Mouse (Mus musculus) kidney, postnatal 10 days (tissue): ENCODE results near the gene Erlin1.

ENCODE experiments used
- DNase-seq: peaks from one replicate; pipeline ENCODE4 v3.0.0; 2021; ENCODE audit warnings: mixed read lengths

The Erlin1 gene

DNA sequence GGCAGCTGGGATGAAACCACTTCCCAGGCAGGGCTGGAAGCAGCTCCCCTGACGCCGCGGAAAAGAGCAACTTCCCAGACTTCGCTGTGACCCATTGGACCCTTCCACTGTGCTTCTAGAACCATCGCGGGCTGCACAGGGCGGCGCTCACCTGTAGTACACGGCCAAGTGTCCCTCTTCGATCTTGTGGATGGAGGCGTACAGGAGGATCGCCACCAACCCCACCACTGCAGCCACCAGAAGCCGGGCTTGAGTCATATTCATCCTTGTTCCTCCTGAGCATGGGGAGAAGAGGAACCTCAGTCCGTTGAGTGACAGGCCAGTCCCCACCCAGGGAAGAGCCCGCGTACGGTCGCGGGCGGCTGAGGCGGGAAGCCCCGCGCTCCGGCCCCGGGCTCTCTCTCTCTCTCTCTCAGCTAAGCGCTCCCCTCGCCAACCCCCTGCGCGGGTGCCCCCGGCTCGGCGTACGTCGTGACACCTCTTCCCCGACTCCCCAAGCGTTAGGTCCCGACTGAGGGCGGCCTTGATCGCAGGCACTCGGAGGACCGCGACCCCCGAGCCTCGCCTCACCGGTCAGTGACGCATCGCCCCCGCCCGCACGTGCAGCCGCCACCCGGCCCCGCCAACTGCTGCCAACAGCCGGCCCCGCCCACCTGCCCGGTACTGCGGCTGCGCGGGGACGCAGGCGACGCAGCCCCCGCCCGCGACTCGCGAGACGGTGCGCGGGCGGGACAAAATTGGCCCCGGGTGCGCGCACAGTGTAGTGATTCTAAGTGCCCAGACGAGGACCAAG lies at the start of gene Erlin1:
TSS of gene Erlin1 (minus strand) at position 665 of the 793 bp plus-strand sequence.
- peak; percentile 96 for DNase-seq

DNA sequence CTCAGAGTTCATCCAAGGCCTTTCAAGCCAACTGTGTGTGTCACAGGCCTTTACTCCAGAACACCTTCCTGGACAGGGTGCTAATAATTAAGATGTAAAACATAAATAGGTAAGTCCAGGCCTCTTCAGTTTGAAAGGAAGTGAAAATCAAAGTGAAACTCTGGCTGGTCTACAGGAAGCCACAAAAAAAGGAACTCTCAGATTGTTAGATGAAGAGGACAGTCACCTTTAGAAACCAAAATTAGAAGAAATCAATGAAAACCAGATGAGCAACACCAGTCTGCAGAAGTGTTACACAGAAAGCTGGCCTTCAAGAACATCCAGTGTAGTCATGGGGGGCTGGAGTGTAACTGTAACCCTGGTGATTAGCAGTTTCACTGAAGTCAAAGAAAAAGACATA lies 48.2 kb upstream of the Erlin1 start:
- no peak for DNase-seq

DNA sequence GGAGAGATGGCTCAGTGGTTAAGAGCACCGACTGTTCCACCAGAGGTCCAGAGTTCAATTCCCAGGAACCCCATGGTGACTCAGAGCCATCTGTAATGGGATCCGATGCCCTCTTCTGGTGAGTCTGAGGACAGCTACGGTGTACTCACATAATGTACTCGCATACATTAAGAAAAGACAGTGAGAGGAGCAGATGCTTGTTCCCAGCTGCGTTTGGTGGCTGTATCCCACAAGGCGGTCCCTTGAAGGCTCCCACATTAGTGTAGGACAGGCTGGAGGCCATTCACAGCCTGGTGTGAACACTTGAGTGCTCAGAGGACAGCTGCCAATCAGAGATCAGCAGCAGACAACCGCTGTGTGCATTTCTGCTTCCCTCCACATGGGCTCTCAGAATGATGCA lies 42.1 kb upstream of the Erlin1 start:
- peak; percentile 16 for DNase-seq

DNA sequence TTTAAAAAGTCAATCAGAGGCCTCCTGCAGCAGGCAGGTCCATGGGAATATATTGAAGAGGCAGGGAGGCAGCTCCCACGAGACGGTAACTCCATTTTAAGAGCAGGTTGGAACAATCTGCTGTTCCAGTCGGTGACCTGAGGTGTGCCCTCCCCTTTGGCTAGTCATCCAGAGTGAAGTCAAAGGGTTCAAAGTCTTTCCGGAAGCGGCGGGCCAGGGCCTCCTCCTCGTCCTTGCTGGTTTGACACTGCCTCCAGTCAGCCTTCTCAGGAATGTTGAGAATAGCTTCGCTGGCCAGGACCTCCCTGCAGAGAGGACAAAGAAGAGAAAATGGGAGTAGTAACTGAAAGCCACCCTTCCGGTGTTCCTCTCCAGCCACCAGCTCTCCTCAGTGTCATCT lies 40.8 kb upstream of the Erlin1 start:
- peak; percentile 70 for DNase-seq

DNA sequence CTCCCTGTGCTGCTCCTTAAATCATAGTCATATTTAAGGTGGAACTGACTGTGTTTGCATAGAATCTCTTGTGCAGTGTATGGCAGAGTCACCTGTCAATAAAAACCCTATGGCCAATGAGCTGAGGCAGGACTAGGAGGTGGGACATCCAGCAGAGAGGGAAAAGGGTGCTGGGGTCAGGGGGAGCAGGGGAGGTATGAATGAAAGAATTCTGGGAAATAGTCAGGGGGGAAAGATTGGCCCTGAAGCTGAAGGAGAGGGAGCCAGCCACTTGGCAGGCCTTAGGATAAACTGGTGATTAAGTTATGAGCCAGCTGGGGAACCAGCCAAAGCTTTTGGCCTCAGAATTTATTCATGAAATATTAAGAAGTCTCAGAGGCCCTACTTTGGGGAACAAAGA lies 39.4 kb upstream of the Erlin1 start:
- DNase-seq, result peak; percentile 14

DNA sequence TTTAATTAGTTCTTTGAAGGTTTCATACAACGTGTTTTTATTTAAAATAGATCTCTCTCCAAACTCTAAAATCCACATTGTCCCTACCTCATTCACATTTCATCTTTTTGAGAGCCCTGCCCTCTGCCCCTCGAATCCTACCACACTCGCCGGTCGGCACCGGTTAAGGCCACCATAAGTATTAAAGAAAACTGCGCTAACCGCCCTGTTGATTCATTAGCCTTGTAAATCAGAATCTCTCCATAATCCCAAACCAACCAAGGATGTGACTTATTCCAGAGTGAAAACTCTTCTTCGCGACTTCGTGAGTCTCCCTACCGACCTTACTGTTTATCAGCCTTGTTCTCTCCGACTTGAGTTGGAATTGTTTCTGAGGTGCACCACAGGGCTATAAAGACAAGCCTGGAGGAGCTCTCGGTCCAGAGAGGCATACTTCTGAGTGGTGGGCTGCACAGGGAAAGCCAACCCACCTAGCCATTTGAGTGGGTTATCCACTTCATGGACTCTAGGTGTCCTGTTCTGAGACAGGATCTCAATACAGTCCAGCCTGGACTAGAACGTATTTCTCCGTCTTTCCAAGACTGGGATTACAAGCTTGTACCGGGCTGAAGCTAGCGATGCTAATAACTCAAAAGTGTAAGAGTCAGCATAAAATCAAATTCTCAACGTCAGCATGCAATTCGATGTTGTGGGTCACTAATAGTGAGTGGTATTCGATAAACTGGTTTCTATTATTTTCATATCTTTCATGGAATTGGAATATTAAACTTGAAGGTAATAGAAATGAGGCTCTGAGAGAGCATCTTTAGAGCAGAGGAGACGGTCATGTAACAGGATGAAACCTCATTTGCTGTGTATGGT lies 38.3 kb upstream of the Erlin1 start:
- peak; percentile 11 for DNase-seq

DNA sequence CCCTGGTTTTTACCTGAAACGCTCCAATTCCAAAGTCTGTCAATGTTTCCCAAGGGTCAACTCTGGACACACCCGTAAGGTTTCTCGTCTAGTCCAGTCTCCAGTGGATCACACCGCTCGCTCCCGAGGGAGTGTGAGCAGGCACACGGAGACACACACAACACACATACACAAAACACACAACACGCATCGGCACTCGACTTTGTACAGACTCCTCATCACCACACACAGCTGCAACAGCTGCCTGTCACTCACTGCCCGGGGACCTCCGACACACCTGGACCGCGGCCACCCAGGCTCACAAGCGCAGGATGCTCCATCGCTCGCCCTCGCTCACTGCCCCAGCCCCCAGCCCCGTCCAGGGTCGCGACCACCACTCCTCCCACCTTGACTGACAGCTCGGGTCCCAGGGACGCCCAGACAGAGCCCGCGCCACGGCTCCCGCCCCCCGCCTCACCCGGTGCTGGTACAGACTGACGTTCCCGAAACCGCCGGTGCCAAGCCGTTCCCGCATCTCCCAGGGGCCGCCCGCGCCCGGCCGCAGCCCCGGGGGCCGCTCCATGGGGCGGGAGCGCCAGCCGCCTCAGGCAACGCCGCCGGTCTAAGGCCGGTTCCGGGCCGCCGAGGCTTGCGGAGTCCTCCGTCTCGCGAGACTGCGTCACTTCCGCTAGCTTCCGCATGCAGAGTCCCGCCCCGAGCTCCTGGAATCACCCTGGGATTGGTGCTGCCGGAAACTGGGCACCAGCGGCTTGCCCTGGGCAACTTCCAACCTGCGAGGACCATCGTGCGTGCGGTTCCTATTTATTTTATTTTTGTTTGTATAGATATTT lies 37.5 kb upstream of the Erlin1 start, which contains the start of gene Chuk:
TSS of gene Chuk (minus strand) at position 650 of the 830 bp plus-strand sequence.
- DNase-seq, result peak; percentile 99

DNA sequence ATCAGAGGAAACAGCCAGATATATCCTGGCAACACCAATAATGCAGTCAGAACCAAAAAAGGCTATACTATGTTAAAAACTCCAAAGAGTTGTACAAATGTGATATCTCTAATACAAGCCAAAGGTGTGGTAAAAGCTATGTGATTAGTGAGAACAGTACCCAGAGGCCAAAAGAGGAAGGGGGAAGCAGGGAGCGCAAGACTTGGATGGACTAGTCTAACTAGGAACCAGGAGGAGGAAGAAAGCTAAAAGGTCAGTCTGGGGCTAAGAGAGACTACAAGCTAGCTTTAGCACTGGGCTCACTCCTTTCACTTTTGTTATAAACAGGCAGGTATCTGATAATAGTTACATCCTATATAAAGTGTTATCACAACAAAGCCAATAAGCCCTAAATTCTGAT lies 34.8 kb upstream of the Erlin1 start:
- no peak for DNase-seq

DNA sequence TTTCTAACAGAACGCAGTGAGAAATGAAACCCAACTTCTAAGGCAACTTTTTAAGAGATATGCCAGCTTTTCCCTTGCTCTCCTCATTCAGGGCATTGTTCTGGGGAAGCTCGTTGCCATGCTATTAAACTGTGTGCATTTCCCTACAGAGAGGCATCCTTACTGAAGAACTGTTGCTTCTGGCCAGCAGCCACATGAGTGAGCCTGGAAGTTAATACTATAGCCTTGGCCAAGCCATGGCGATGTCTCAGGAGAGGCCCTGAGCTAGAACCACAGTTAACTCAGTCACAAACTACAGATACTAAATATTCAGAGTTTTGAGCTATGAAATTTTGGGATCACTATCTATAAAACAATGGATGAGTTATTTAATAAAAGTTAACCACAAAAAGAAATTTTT lies 33.4 kb upstream of the Erlin1 start:
- no peak for DNase-seq

DNA sequence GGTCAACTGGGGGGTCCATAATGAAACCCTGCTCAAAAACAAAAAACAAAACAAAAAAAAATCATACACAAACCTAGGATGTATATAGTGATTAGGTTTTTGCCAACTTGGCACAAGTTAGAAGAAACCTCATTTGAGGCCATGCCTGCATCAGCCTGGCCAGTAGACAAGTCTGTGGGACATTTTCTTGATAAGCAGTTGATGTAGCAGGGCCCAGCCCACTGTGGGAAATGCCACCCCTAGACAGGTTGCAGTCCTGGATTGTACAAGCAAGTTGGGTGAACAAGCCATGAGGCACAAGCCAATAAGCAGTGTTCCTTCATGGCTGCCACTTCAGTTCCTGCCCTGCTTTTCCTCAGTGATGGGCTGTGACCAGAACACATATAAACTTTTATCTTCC lies 31.3 kb upstream of the Erlin1 start:
- no peak for DNase-seq

DNA sequence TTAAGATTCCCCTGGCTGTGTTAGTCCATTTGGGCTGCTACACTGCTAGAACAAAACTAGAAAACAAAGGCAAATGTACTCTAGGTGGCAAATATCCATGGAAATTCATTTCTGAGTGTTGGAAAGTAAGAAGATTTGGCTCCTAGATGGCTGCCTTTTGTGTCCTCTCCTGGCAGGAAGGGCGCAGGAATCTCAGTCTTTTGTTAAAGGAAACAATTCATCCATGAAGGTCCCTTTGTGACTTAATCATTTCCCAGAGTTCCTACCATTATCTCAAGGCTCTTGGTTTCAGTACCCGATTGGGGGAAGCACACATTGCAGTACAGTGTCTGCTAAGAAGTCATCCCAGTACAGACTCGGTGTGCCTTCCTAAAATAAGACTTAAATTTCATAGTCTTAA lies 16.7 kb upstream of the Erlin1 start:
- DNase-seq, result no peak

DNA sequence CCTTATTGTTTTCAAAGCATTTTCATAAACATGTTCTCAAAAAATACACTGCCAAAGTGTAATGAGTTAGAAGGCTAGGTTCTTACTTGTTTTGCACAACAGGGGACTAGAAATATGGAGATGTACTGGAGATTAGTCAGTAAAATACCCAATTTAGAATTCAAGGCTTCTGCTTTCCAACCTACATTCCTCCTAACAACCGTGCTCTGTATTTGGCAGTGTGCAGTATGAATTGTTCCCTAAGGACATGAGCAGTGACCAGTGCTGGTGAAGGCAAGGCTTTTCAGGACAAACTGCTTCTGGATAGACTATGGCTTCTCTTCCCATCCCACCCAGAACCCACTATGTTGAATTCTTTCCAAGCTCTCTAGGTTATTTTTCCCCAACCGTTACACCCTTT lies 11.3 kb upstream of the Erlin1 start:
- DNase-seq, result no peak

DNA sequence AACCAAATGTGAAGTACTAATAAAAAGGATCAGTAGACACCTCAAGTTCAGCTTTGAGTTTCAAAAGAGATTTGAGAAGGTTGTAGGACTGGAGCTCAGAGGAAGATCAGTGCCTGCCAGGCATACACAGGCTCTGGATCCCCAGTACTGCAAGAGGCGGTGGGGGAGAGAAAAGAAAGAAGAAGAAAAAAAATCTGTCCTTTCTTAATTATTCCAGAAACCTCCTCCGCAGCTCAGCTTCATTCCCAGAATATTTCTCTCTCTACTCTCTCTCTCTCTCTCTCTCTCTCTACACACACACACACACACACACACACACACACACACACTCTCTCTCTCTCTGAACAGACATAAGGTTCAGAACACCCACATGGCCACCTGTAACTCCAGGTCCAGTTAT lies 10.4 kb upstream of the Erlin1 start:
- no peak for DNase-seq

DNA sequence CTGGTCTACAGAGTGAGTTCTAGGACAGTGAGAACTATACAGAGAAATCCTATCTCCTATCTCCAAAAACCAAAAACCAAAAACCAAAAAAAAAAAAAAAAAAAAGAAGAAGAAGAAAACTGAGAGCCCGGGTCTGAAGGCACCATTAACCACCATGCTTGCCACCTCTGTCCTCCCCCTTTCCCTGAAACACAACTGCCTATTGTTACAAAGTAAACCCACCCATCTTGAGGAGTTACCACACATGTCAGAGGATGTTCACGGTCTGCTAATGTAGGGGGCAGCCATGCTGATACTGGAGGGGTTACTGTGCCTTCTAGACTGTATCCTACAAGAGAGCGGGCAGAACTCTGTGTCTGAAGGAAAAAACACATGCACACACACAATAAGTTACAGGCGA lies 7.4 kb upstream of the Erlin1 start:
- DNase-seq, result no peak

DNA sequence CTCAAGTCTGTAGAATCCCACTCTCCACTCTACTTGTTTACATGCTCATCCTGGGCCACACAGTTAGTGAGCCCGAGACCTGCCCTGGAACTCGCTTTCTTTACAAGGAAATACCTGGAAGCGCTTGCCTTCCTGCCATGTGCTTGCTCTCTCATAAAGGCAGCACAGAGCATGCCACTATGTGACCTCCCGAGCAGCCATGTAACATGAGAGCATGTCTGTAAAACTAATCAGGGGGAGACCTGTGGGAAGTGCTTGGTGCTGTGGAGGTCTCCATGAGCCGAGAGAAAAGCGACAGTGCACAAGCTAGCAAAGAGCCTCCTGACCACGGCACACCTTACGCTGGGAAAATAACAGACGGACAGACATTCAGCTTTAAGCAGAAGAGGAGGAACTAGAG lies 6.9 kb upstream of the Erlin1 start:
- DNase-seq, result no peak

DNA sequence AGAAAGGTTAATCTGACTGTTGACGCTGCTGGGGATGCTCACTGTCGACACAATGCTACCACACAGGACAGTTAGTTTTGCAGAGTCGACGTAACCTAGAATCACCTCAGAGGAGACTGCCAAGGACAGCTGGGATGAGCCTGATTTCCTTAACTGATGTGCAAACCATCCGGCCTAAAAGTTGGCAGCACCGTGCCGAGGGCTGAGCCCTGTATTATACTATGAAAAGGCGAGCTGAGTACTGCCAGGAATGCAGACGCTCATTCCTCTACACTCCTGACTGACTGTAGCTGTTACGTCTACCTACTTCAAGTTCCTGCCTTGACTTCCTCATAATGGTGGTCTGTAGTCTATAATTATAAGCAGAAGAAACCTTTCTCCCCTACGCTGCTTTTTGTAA lies 5.4 kb upstream of the Erlin1 start:
- DNase-seq, result no peak

DNA sequence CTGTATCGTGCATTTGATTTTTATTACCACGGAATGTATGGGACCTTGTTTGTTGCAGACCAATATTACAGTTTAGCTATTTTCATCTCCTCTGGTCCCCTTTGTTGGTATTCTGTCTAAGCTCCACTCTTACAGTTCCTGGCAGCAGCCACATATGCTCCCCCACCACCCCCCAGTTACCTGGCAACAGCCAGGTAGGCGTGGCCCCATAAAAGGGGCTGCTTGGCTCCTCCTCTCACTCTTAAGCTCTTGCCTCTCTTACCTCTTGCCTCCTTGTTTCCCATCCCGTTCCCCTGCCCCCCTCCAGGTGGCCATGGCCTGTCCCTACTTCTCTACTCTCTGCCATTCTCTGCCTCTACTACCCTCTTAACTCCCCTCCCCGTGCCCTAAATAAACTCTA lies 1.6 kb upstream of the Erlin1 start:
- DNase-seq, result no peak

DNA sequence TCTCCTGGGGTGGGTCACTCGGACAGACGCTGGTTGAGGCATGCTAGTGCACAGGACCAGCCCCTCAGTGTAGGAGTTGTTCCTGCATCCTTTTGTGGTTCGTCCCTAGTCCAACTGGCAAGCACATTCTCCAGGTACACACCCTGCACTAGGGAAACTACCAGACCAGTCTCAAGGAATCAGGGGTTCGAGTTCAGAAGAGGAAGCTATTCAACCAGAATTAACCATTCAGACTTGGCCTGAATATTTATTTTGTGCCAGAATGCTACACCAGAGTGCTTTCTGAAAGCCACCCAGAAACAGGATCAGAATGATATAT lies 288 bp upstream of the Erlin1 start:
- no peak for DNase-seq

DNA sequence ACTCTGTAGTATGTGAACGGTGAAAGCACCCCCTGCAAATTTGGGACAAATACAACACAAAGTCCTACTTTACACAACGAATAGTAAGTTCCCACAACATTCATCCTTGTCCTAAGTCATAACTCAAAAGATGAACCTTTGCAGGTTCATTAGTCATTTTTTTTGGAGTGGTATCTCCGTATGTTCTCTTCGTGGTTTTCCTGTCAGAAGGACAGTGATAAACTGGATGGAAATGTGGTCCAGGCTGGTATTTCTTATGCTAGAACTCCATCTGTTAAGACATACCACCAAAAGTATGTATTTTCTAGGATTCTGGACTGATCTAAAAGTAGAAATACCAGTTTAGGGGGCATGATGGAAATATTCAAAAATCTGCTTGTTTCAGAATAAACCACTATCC lies 1.4 kb downstream of the Erlin1 start:
- no peak for DNase-seq

DNA sequence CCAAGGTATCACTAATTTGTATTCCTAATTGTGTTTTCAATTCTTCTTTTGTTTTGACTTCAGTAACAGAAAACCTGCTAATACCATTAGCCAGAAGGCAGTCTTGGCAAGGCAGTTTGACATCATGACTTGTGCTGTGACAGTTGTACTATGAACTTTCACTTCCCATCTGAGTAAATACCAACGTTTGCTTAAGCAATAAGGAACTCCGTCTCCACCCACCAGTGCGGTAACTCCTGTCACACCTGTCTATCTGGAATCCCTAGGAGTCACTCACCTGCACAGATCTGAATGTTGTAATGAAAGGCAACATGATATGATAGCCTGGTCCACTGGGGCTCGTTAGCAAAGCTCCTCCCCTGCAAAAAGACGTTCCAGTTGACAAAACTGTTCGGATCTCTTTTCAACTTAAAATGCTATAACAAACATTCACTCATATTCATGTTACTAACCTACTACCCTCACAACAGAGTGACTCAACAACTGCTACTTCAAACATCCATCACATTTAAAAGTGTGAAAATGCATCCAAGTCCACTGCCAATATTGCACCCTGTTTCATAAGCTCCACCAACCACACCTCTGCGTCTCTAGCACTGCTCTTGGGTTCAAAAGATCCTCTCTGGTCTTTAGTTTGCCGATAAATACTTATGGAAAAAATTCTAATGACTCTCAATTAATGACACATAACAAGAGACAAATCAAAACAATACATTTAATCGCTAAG lies 2.1 kb downstream of the Erlin1 start:
- no peak for DNase-seq

DNA sequence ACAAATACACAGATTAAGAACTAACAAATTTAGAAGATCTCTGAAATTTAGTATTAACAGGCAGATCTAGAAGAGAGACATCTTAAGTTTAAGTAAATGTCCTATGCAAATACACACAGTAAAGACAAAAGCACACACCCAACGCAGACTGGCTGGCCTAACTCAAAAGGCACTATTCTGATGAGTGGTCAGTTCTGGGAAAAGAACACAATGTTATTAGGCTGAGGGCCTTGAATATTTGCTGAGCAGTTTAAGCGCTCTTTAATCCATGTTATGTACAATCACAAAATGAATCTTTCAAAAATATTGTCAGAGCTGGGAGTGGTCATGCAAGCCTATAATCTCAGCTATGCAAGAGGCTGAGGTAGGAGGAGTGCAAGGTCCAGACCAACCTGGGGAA lies 4.9 kb downstream of the Erlin1 start:
- no peak for DNase-seq

DNA sequence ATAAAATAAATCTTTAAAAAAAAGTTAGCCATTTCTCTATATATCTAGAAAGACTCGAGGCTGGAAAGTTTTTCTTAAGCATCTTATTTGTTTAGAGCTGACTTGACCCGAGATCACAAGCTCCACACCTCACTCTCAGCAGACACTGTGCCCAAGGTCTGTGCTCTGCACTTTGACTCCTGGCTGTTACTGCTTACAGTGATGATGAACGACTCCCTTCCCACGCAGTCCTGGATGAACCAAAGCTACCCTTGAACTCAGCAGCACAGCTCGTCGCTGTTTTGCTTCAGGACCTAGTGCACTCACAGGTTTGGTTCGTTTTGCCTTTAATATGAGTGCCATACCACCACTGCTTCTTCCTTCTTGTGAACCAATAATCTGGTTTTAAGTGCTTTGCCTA lies 5.8 kb downstream of the Erlin1 start:
- peak; percentile 34 for DNase-seq

DNA sequence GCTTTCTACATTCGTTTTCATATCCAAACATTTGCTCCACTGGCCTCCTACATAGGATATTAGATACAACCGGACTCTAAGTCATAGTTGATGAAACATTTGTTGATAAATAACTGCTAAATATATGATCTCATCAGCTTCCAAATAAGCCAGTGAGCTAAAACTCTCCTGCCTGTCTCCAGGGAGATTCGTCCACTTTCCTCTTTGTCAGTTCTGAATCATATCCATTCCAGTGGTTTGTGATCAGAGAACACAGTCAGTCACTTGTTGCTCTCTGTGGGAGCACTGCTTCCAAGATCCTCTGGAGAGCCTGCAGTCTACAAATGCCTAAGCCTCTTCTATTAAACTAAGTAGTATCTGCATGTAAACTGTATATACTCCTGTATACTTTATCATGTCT lies 9.4 kb downstream of the Erlin1 start:
- no peak for DNase-seq
